Mouse (Mus musculus) CH12.LX (cell line): Measurements from ENCODE around the gene H1foo. TPM values are rescaled to one million over a fixed set of nuclear protein-coding genes. Genes with fewer than 3 reads are reported as not detected.

Source experiments
- DNase-seq: peaks from one replicate; pipeline ENCODE4 v3.0.0-alpha.2; 2013; ENCODE audit errors: extremely low read depth
- H3K27ac ChIP-seq: 2 replicates; pipeline ENCODE4 v1.5.1; 2012; ENCODE audit warnings: low read depth, mild to moderate bottlenecking, control low read depth, moderate library complexity; ENCODE audit not compliant: insufficient read depth
- H3K27me3 ChIP-seq: replicated peaks from 2 replicates; pipeline ENCODE3; 2012; ENCODE audit warnings: inconsistent platforms
- H3K36me3 ChIP-seq, 2 experiments: replicated peaks in 1 of 2; 2 replicates each; pipeline versions ENCODE3 to v1.6.1; 2012; ENCODE audit warnings: inconsistent platforms in 1 of 2, low read length in 1 of 2, mild to moderate bottlenecking in 1 of 2, mixed read lengths in 1 of 2, moderate library complexity in 1 of 2; ENCODE audit not compliant: control insufficient read depth in 1 of 2, insufficient read depth in 1 of 2
- H3K4me1 ChIP-seq, 2 experiments: 2 replicates each; pipeline ENCODE4 v1.6.1; 2012; ENCODE audit warnings: inconsistent platforms in 1 of 2, moderate library complexity in 1 of 2; ENCODE audit not compliant: insufficient read depth in 2 of 2, control insufficient read depth in 1 of 2
- H3K4me2 ChIP-seq: 2 replicates; pipeline ENCODE4 v1.6.1; 2012; ENCODE audit warnings: low read depth, mild to moderate bottlenecking, control low read depth; ENCODE audit not compliant: poor library complexity, insufficient read depth, severe bottlenecking
- H3K4me3 ChIP-seq, 3 experiments: fragments of 150-350 bp in 1 of 3; sonication (generic) in 1 of 3; replicated peaks in 1 of 3; 2 replicates each; pipeline versions ENCODE3 to v1.5.1; 2011 to 2012; ENCODE audit warnings: low read depth in 2 of 3, low read length in 2 of 3, mild to moderate bottlenecking in 2 of 3, moderate library complexity in 2 of 3, control low read depth in 1 of 3, improper control_type of control experiment in 1 of 3, inconsistent platforms in 1 of 3, mixed read lengths in 1 of 3; ENCODE audit not compliant: poor library complexity in 1 of 3
- H3K79me2 ChIP-seq: replicated peaks from 2 replicates; pipeline ENCODE4 v1.6.1; 2012; ENCODE audit warnings: mild to moderate bottlenecking, moderate library complexity; ENCODE audit not compliant: control insufficient read depth, poor library complexity, insufficient read depth, severe bottlenecking; ENCODE audit errors: extremely low read depth
- H3K9ac ChIP-seq: 2 replicates; pipeline ENCODE4 v1.6.1; 2012; ENCODE audit warnings: low read depth, mild to moderate bottlenecking, control low read depth, moderate library complexity; ENCODE audit not compliant: insufficient read depth
- H3K9me3 ChIP-seq: replicated peaks from 2 replicates; pipeline ENCODE3; 2012; ENCODE audit warnings: low read length, inconsistent platforms, mixed read lengths
- BHLHE40 ChIP-seq: IDR thresholded peaks from 2 replicates; pipeline ENCODE4 v1.6.1; 2011; ENCODE audit warnings: mild to moderate bottlenecking, low read depth, low read length, improper control_type of control experiment
- CHD2 ChIP-seq: IDR thresholded peaks from 2 replicates; pipeline ENCODE4 v1.6.1; 2011; ENCODE audit warnings: low read length, improper control_type of control experiment
- CTCF ChIP-seq, 2 experiments: IDR thresholded peaks in 1 of 2; conservative IDR thresholded peaks in 1 of 2; 2 replicates each; pipeline ENCODE4 v1.5.1; 2011 to 2012; ENCODE audit warnings: low read depth in 2 of 2, low read length in 2 of 2, improper control_type of control experiment in 1 of 2, inconsistent platforms in 1 of 2, mild to moderate bottlenecking in 1 of 2, moderate library complexity in 1 of 2
- ELF1 ChIP-seq: IDR thresholded peaks from 2 replicates; pipeline ENCODE4 v1.6.1; 2014; ENCODE audit warnings: low read depth, mild to moderate bottlenecking, inconsistent platforms, low read length, improper control_type of control experiment
- EP300 ChIP-seq: IDR thresholded peaks from 2 replicates; pipeline ENCODE4 v1.6.1; 2011; ENCODE audit warnings: low read length, improper control_type of control experiment
- ETS1 ChIP-seq: conservative IDR thresholded peaks from 2 replicates; pipeline ENCODE4 v1.6.1; 2012; ENCODE audit warnings: low read depth, mild to moderate bottlenecking, inconsistent platforms, low read length, improper control_type of control experiment, moderate library complexity
- GABPA ChIP-seq: IDR thresholded peaks from 2 replicates; pipeline ENCODE4 v1.6.1; 2012; ENCODE audit warnings: low read depth, low read length, improper control_type of control experiment, inconsistent platforms; ENCODE audit not compliant: insufficient replicate concordance
- IRF4 ChIP-seq: IDR thresholded peaks from 2 replicates; pipeline ENCODE4 v1.6.1; 2014; ENCODE audit warnings: low read depth, mild to moderate bottlenecking, inconsistent platforms, low read length, improper control_type of control experiment
- JUN ChIP-seq: IDR thresholded peaks from 2 replicates; pipeline ENCODE4 v1.6.1; 2011; ENCODE audit warnings: low read depth, mild to moderate bottlenecking, low read length, improper control_type of control experiment, moderate library complexity; ENCODE audit not compliant: insufficient read depth
- JUND ChIP-seq: conservative IDR thresholded peaks from 2 replicates; pipeline ENCODE4 v1.6.1; 2011; ENCODE audit warnings: low read depth, low read length, improper control_type of control experiment
- MAX ChIP-seq: IDR thresholded peaks from 2 replicates; pipeline ENCODE4 v1.6.1; 2011; ENCODE audit warnings: low read length, improper control_type of control experiment
- NRF1 ChIP-seq: IDR thresholded peaks from 2 replicates; pipeline ENCODE4 v1.6.1; 2014; ENCODE audit warnings: low read depth, mild to moderate bottlenecking, inconsistent platforms, low read length, improper control_type of control experiment, moderate library complexity
- POLR2AphosphoS2 ChIP-seq: IDR thresholded peaks from 2 replicates; pipeline ENCODE4 v1.6.1; 2011; ENCODE audit warnings: low read depth, low read length, improper control_type of control experiment
- RCOR1 ChIP-seq: conservative IDR thresholded peaks from 2 replicates; pipeline ENCODE4 v1.6.1; 2012; ENCODE audit warnings: low read depth, mild to moderate bottlenecking, inconsistent platforms, low read length, improper control_type of control experiment
- SMC3 ChIP-seq: IDR thresholded peaks from 2 replicates; pipeline ENCODE4 v1.6.1; 2011; ENCODE audit warnings: low read depth, low read length, improper control_type of control experiment
- TCF12 ChIP-seq: IDR thresholded peaks from 2 replicates; pipeline ENCODE4 v1.6.1; 2014; ENCODE audit warnings: low read depth, mild to moderate bottlenecking, inconsistent platforms, low read length, improper control_type of control experiment
- UBTF ChIP-seq: IDR thresholded peaks from 2 replicates; pipeline ENCODE4 v1.6.1; 2012; ENCODE audit warnings: low read depth, mild to moderate bottlenecking, inconsistent platforms, low read length, improper control_type of control experiment, moderate library complexity
- USF1 ChIP-seq: IDR thresholded peaks from 2 replicates; pipeline ENCODE4 v1.6.1; 2014; ENCODE audit warnings: low read depth, mild to moderate bottlenecking, inconsistent platforms, low read length, improper control_type of control experiment
- ZC3H11A ChIP-seq: IDR thresholded peaks from 2 replicates; pipeline ENCODE4 v1.6.1; 2012; ENCODE audit warnings: low read depth, mild to moderate bottlenecking, inconsistent platforms, low read length, improper control_type of control experiment
- ZKSCAN1 ChIP-seq: IDR thresholded peaks from 2 replicates; pipeline ENCODE4 v1.6.1; 2012; ENCODE audit warnings: low read depth, inconsistent platforms, low read length, improper control_type of control experiment, borderline replicate concordance
- ZMIZ1 ChIP-seq: IDR thresholded peaks from 2 replicates; pipeline ENCODE4 v1.6.1; 2012; ENCODE audit warnings: low read depth, mild to moderate bottlenecking, inconsistent platforms, low read length, improper control_type of control experiment
- dilution Hi-C: fragments of 300-500 bp; cut with MboI; formaldehyde crosslinking; loops from 2 replicates; pipeline ENCODE4 v1.14.3; 2020; ENCODE audit warnings: low sequenced_read_pairs; ENCODE audit not compliant: extremely low pct_unique_long_range_greater_than_20kb, extremely low pct_ligation_motif_present
- in situ Hi-C: fragments of 300-500 bp; cut with MboI; formaldehyde crosslinking; loops from 3 replicates; pipeline ENCODE4 v1.14.3; 2019; ENCODE audit warnings: low sequenced_read_pairs, low pct_ligation_motif_present, low pct_unique_long_range_greater_than_20kb, mixed read lengths
- polyA plus RNA-seq: library from polyadenylated mRNA; unstranded; fragments of >175 nt; gene quantifications from 2 replicates; pipeline ENCODE4 v1.2.1, GENCODE M21; 2012; ENCODE audit warnings: low read depth; ENCODE audit not compliant: insufficient read length
- total RNA-seq, 2 experiments: library from RNA; depleted of rRNA; stranded (reverse); fragments of 300-350 nt in 1 of 2; fragments of >200 nt in 1 of 2; gene quantifications; 2 replicates each; pipeline ENCODE4 v1.2.3; 2012 to 2014

H1foo gene
- total and polyA plus RNA-seq, 3 experiments: 0.77 to 1.0 (median 0.89) TPM

GRCm38 (mm10) chr6:115943498-115944427, 975 bp upstream of the H1foo start:
- no peak overlapping the region for H3K9ac ChIP-seq
- dilution Hi-C loops (no loop called here), in situ Hi-C loops (loop anchor here (5.0 kb wide), 1 partner anchor 36 kb away; no protein-coding TSS in a partner anchor)
- peaks cover 49 to 79% of the 10 kb centered on the region in 2 experiments for H3K4me1 ChIP-seq
- no peaks in the 10 kb centered on the region for H3K36me3 ChIP-seq
- TF ChIP-seq ZMIZ1 (no peak), BHLHE40 (no peak), EP300 (peak; percentile 42), CTCF (conservative IDR thresholded peaks at IDR 0.05 in 1 of 2, IDR thresholded peaks at IDR 0.05 in 1 of 2; ENCODE audit: low read depth in 2 of 2, low read length in 2 of 2) (no peak), NRF1 (no peak), POLR2AphosphoS2 (no peak), IRF4 (peak; percentile 32; the same call in 1 of the 2 replicates), JUN (0 out of 2 replicates have a peak, but pooled peaks have one; percentile 7), ETS1 (peak; percentile 84), TCF12 (0 out of 2 replicates have a peak, but pooled peaks have one; percentile 29), ELF1 (no peak), ZKSCAN1 (no peak), JUND (peak; percentile 43; the same call in 1 of the 2 replicates), ZC3H11A (no peak), UBTF (no peak), RCOR1 (no peak), SMC3 (no peak), MAX (peak; percentile 69), CHD2 (peak; percentile 51), USF1 (no peak), GABPA (no peak)
- DNase-seq: no peak
- no peaks in the 10 kb centered on the region for H3K27me3 ChIP-seq
- H3K9me3 ChIP-seq: no peaks in the 10 kb centered on the region
- no peak overlapping the region for H3K4me2 ChIP-seq
- H3K4me3 ChIP-seq: no peak overlapping the region
- H3K79me2 ChIP-seq: no peaks in the 10 kb centered on the region
- no peak overlapping the region for H3K27ac ChIP-seq
